Mouse (Mus musculus): ENCODE measurements around the gene Matn3.

GRCm38 (mm10) chr12:8923603-8924002 lies 24.1 kb upstream of the Matn3 start:
- TF ChIP-seq CTCF (IDR thresholded peaks at IDR 0.05; ENCODE audit: low read depth, low read length): no peak
- TF ChIP-seq POLR2AphosphoS5 (IDR thresholded peaks at IDR 0.05; ENCODE audit: insufficient replicate concordance, low read depth, low read length): no peak
- TF ChIP-seq GATA1 (IDR thresholded peaks at IDR 0.05; ENCODE audit: borderline replicate concordance, low read length): no peak
